Mouse (Mus musculus): ENCODE measurements around the gene Mxi1. TPM values are rescaled to one million over a fixed set of nuclear protein-coding genes. Genes with fewer than 3 reads are reported as not detected.

The Mxi1 gene
- polyA plus RNA-seq, 1 experiment, result 71.8 TPM

DNA sequence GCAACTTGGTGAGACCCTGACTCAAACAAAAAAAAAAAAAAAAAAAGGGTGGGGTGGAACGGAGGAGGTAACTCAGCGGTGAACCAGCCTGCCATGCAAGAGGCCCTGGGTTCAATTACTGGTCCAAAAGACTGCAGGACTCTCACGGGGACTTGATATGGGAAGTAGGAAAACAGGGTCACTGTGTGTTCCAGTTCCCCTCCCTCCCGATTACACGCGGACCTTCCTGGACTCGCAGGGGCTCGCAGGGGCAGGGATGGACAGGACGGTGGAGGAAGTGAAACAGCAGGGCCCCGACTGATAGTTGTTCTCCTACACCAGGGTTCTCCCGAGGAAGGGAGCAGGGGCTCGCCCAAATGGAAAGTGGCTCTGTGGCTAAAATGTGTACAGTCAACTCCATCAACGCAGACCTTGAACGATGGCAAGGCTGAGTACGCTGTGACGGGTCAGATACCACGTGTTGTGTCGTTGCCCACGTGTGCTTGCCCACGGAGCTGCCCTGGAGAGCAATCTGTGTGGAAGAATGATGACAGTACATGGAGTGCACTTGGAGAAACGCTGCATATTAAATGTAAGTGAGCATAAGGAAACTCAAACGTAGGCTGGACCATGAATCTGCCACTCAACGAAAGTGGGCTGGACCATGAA lies 36.4 kb upstream of the Mxi1 start:
- Histone ChIP-seq H3K27ac (ENCODE audit: insufficient read depth, low read length) (no peak overlapping the region), H3K27me3 (ENCODE audit: control insufficient read depth, insufficient read depth, low read length) (no peaks in the 10 kb centered on the region), H3K4me1 (ENCODE audit: control insufficient read depth, insufficient read depth, low read length) (no peaks in the 10 kb centered on the region), H3K4me3 (replicated peaks; ENCODE audit: insufficient read depth, low read depth, low read length) (no peak overlapping the region)
- no peak for TF ChIP-seq POLR2A (IDR thresholded peaks at IDR 0.05; ENCODE audit: borderline replicate concordance, insufficient read depth, low read length)
- TF ChIP-seq CTCF (IDR thresholded peaks at IDR 0.05; ENCODE audit: borderline replicate concordance, insufficient read depth, low read depth, low read length), result no peak
- DNase-seq, result no peak
- WGBS, result 88% methylated on average over 23 of the region's 23 CpGs

DNA sequence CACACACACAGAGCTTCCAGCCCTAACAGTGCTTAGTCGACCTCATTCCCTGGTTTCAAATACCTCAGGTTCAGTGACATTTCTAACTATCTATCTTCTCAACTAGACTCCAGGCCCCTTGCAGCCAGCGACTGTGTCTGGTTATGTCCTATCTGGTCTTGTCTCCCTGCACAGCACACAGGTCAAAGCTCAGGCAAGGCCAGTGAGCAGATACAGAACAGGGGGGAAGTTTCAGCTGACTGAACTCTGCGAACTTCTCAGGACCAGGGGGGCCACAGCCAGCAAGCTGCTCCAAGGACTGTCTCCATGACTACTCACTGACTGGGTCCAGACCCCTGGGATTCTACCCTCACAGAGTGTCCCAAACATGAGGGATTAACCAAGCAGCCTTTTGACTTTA lies 35.1 kb upstream of the Mxi1 start:
- WGBS, result 51% methylated on average over 3 of the region's 3 CpGs
- no peak for DNase-seq
- H3K27me3 ChIP-seq (ENCODE audit: control insufficient read depth, insufficient read depth, low read length), result no peaks in the 10 kb centered on the region
- H3K27ac ChIP-seq (ENCODE audit: insufficient read depth, low read length), result no peak overlapping the region
- H3K4me1 ChIP-seq (ENCODE audit: control insufficient read depth, insufficient read depth, low read length), result no peaks in the 10 kb centered on the region
- no peak overlapping the region for H3K4me3 ChIP-seq (replicated peaks; ENCODE audit: insufficient read depth, low read depth, low read length)
- no peak for TF ChIP-seq POLR2A (IDR thresholded peaks at IDR 0.05; ENCODE audit: borderline replicate concordance, insufficient read depth, low read length)

DNA sequence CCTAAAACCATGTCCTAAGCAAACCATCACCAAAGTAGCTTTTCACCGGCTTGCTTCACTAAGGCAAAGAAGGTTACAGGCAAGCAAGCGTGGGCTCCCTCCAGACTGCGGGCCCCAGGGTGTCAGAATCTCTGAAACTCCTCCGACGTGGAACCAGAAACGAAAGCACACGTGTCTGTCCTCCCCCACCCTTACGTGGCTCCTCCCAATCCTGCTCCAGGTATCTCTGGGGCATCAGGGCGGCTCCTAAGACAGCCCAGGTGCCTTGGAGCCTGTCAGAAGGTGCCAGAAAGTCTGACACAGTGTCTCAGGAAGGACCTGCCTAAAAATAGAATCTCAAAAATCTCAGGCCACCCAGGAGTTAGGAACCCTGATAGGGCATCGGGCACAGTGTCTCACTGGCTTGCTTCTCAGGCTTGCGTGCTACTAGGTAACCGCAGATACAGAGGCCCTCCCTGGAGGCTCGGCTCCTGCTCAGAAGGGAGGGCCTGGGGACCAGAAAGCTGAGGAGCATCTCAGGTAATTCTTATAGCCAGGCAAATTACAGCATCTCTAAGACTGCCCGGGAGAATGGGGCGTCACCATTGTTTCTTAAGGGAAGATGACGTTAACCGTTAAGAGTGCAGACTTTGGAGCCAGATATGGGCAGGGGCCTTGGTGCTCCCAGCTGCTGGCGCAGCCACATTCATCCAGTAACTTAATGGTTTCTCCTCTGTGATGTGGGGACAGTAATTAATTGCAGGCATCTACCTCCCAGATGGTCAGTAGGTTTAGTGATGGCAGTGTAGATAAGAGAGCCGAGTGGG lies 33.2 kb upstream of the Mxi1 start:
- no peak overlapping the region for H3K27ac ChIP-seq (ENCODE audit: insufficient read depth, low read length)
- WGBS, result 78% methylated on average over 19 of the region's 19 CpGs

DNA sequence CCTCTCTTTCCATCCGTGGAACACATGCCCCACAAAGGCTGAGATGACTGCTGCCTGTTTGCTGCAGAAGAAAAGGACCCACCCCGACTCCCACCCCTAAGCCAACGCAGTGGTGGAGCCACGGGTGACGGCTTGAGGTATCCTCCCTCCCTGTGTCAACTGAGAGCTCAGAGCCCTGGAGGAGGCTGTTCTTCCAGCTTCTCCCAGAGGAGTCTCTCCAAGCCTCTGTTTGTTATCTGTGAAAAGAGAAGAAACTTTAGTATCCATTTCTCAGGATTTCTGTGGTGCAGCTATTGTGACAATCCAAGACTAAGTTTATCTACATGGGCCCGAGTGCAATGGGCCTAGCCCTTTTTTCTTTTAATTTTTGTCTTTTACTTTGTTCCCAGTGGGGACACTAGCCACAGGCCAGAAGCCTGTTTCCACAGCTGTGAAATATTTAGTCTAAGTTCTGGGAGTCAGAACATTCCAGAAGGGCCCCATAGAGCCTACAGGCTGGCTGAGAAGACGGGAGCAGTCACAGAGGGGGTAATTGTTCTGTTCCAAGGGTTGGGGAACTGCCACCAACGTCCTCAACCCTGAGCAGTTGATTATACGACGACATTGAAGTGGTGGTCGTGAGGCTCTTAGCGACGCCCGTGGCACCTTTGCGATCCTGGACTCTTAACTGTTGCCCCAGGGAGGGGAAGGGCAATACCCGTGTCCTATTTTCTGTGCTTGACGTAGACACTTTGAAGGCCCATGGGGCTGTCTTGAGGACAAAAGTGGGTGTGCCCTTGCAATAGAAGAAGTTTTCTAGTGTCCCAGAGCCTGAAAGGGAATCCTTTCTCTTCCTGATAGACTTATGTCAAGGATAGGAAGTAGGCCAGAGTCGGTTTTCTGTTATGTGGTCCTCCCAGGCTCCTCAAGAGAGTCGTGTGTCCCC lies 31.6 kb upstream of the Mxi1 start:
- Histone ChIP-seq H3K4me3 (replicated peaks; ENCODE audit: insufficient read depth, low read depth, low read length) (no peak overlapping the region), H3K27me3 (ENCODE audit: control insufficient read depth, insufficient read depth, low read length) (no peaks in the 10 kb centered on the region), H3K27ac (ENCODE audit: insufficient read depth, low read length) (no peak overlapping the region), H3K4me1 (ENCODE audit: control insufficient read depth, insufficient read depth, low read length) (no peaks in the 10 kb centered on the region)
- 76% methylated on average over 19 of the region's 19 CpGs for WGBS
- no peak for DNase-seq
- no peak for TF ChIP-seq CTCF (IDR thresholded peaks at IDR 0.05; ENCODE audit: borderline replicate concordance, insufficient read depth, low read depth, low read length)
- no peak for TF ChIP-seq POLR2A (IDR thresholded peaks at IDR 0.05; ENCODE audit: borderline replicate concordance, insufficient read depth, low read length)

More for the DNA sequence above, 33.2 kb upstream of the Mxi1 start:
- H3K4me3 ChIP-seq (replicated peaks; ENCODE audit: insufficient read depth, low read depth, low read length), result no peak overlapping the region
- H3K27me3 ChIP-seq (ENCODE audit: control insufficient read depth, insufficient read depth, low read length), result no peaks in the 10 kb centered on the region
- H3K4me1 ChIP-seq (ENCODE audit: control insufficient read depth, insufficient read depth, low read length), result no peaks in the 10 kb centered on the region
- TF ChIP-seq POLR2A (IDR thresholded peaks at IDR 0.05; ENCODE audit: borderline replicate concordance, insufficient read depth, low read length) (no peak), CTCF (IDR thresholded peaks at IDR 0.05; ENCODE audit: borderline replicate concordance, insufficient read depth, low read depth, low read length) (no peak)
- no peak for DNase-seq

DNA sequence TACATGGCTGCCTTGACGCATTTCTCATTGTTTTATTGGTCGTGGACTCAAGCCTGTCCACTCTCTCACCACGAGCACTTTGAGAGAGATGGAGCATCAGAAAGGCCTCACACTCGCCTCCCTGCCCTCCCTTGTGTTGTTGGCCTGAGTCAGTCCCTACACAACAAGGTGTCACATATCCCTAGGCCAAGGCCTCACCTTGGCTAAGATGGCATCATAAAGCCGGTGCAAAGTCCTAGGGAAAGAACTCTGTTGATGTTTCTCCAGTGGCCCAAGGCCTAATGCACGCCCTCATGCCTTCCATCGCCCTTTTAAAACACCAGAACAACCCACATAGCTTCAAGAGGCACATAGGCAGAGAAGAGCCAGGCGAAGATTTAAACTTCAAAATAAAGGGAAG lies 30.1 kb upstream of the Mxi1 start:
- peaks cover 7% of the 10 kb centered on the region for H3K4me1 ChIP-seq (ENCODE audit: control insufficient read depth, insufficient read depth, low read length)
- WGBS, result 92% methylated on average over 8 of the region's 8 CpGs
- H3K4me3 ChIP-seq (replicated peaks; ENCODE audit: insufficient read depth, low read depth, low read length), result no peak overlapping the region
- H3K27ac ChIP-seq (ENCODE audit: insufficient read depth, low read length), result no peak overlapping the region
- H3K27me3 ChIP-seq (ENCODE audit: control insufficient read depth, insufficient read depth, low read length), result no peaks in the 10 kb centered on the region
- TF ChIP-seq CTCF (IDR thresholded peaks at IDR 0.05; ENCODE audit: borderline replicate concordance, insufficient read depth, low read depth, low read length) (no peak), POLR2A (IDR thresholded peaks at IDR 0.05; ENCODE audit: borderline replicate concordance, insufficient read depth, low read length) (no peak)
- DNase-seq, result no peak

DNA sequence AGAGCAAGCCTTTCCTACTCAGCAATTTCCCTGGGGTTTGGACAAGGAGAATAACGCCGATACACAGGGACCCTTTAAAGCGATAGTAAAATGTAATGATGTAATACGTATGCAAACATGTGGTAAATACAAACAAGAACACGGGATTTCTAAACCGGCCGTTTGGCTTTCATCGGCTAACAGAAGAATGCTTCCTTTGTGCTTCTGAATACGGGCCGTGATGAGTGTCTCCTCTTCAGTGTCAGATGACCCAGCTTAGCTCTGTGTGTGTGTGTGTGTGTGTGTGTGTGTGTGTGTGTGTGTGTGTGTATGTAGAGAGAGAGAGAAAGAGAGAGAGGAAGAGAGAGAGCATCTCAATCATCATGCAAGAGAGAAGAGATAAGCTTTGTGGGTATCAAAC lies 27.7 kb upstream of the Mxi1 start:
- no peak for TF ChIP-seq CTCF (IDR thresholded peaks at IDR 0.05; ENCODE audit: borderline replicate concordance, insufficient read depth, low read depth, low read length)
- WGBS, result 66% methylated on average over 10 of the region's 10 CpGs
- no peak for DNase-seq
- Histone ChIP-seq H3K4me1 (ENCODE audit: control insufficient read depth, insufficient read depth, low read length) (peaks cover 7% of the 10 kb centered on the region), H3K27ac (ENCODE audit: insufficient read depth, low read length) (no peak overlapping the region), H3K27me3 (ENCODE audit: control insufficient read depth, insufficient read depth, low read length) (no peaks in the 10 kb centered on the region), H3K4me3 (replicated peaks; ENCODE audit: insufficient read depth, low read depth, low read length) (no peak overlapping the region)

DNA sequence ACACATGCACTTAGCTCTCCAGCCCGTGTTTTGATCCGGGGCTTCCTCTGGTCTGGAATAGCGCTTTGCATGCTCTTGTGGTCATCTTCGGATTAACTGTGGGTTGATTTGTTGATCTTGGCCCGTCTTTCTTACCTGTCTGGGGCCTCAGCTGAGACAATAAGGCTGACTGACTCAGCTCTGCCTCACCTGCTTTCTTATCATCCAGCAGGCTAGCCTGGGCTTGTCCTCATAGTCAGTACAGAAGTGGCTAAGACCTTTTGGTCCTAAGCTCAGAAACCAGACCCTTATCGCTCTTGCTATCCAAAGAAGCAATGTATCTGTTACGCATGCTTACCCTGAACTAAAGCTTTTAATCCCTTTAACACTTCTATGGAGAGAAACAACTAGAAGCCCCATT lies 26.6 kb upstream of the Mxi1 start:
- 97% methylated on average over 7 of the region's 7 CpGs for WGBS
- no peaks in the 10 kb centered on the region for H3K27me3 ChIP-seq (ENCODE audit: control insufficient read depth, insufficient read depth, low read length)
- no peak for DNase-seq
- H3K4me3 ChIP-seq (replicated peaks; ENCODE audit: insufficient read depth, low read depth, low read length), result no peak overlapping the region
- H3K27ac ChIP-seq (ENCODE audit: insufficient read depth, low read length), result no peak overlapping the region
- no peak for TF ChIP-seq CTCF (IDR thresholded peaks at IDR 0.05; ENCODE audit: borderline replicate concordance, insufficient read depth, low read depth, low read length)
- TF ChIP-seq POLR2A (IDR thresholded peaks at IDR 0.05; ENCODE audit: borderline replicate concordance, insufficient read depth, low read length), result no peak
- peaks cover 7% of the 10 kb centered on the region for H3K4me1 ChIP-seq (ENCODE audit: control insufficient read depth, insufficient read depth, low read length)
